Mouse (Mus musculus): ENCODE results near the gene Aff1.

The Aff1 gene

GRCm38 (mm10) chr5:103747098-103747497 lies 54.9 kb downstream of the Aff1 start:
- no peak for DNase-seq (ENCODE audit: low spot score in 2 of 2)

GRCm38 (mm10) chr5:103748343-103748742 lies 56.2 kb downstream of the Aff1 start:
- no peak for DNase-seq (ENCODE audit: low spot score in 2 of 2)

GRCm38 (mm10) chr5:103749465-103750285 lies 57.5 kb downstream of the Aff1 start:
- DNase-seq (ENCODE audit: low spot score in 2 of 2): no peak

GRCm38 (mm10) chr5:103752665-103753510 lies 60.7 kb downstream of the Aff1 start:
- peak; percentile 62 to 74 for DNase-seq (ENCODE audit: low spot score in 2 of 2)

- peak; percentile 86 to 87 for DNase-seq (ENCODE audit: low spot score in 2 of 2)
Observed at GRCm38 (mm10) chr5:103753511-103754329, 61.5 kb downstream of the Aff1 start.

DNA sequence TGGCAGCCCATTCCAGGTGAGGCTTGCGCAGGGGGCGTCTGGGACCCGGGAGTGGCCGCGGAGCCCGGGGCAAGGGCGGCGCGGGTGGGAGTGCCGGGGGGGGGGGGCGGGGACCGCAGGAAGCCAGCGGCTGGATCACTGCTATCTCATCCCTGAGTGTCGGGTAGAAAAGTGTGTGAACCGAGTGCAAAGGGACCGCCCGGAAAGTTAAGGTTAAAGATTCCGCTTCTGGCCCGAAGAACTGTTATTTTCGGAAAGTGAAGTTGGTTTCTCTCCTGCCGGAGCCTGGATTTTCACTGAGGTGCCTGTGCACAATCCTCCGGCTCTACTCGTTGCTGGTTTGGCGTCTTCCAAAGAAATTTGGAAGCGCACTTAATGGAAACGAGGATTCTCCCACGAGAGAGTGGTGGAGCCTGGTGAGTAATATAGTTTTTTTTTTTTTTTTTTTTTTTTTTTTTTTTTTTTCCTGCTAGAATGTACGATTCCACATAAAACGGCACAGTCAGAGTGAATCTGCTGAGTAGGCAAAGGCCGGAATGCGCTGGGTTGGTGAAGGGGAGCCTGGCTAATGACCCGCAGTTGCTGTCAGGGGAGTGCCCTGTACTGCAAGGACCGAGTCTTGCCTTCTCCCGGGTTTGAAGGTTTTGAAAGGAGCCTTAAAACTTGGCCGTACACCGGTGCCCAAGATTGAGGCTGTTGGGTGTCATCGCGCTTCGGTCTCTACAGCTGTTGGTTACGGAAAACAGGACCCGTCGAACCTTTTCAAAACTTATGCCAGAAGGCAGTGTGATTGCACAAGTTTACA lies 62.4 kb downstream of the Aff1 start:
- DNase-seq (ENCODE audit: low spot score in 2 of 2): peak; percentile 25 to 33

DNA sequence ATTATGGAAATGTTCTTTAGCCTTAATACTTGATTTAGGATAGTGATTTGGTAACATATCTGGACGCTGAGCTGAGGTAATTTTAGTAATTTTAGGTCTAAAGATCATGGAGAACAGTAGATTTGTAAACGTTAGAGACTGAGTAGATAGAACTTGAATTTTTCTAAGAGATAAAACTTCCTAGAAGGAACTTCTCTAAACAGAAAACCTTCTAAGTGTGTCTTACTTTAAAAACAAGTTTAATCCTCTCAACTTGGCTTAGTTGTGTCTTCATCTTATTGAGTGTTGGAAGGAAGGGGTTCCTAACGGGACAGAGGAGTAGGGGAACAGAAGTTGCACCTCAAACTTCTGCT lies 62.9 kb downstream of the Aff1 start:
- no peak for DNase-seq (ENCODE audit: low spot score in 2 of 2)

DNA sequence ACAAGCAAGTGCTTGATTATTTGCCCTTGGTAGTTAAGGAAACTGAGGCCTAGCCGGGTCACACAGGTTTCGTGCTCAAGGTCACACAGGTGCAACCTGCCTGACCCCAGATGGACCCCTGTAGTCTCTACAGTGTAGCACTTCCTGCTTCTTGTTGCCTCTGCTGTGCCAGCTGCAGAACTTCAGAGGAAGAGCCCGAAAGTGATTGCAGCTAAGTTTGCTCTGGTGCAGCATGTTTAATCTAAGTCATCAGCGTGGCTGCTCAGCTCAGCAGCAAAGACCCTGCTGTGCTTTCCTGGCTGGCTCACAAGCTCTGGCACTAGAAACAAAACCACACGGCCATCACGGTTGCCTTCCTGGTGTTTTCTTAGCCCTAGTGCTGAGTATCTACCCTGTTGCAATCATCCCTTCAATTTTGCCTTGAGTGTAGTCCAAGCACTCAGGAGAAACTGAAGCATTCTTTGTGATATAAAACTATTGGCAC lies 64.1 kb downstream of the Aff1 start:
- no peak for DNase-seq (ENCODE audit: low spot score in 2 of 2)

GRCm38 (mm10) chr5:103758491-103758890 lies 66.3 kb downstream of the Aff1 start:
- DNase-seq (ENCODE audit: low spot score in 2 of 2): no peak

DNA sequence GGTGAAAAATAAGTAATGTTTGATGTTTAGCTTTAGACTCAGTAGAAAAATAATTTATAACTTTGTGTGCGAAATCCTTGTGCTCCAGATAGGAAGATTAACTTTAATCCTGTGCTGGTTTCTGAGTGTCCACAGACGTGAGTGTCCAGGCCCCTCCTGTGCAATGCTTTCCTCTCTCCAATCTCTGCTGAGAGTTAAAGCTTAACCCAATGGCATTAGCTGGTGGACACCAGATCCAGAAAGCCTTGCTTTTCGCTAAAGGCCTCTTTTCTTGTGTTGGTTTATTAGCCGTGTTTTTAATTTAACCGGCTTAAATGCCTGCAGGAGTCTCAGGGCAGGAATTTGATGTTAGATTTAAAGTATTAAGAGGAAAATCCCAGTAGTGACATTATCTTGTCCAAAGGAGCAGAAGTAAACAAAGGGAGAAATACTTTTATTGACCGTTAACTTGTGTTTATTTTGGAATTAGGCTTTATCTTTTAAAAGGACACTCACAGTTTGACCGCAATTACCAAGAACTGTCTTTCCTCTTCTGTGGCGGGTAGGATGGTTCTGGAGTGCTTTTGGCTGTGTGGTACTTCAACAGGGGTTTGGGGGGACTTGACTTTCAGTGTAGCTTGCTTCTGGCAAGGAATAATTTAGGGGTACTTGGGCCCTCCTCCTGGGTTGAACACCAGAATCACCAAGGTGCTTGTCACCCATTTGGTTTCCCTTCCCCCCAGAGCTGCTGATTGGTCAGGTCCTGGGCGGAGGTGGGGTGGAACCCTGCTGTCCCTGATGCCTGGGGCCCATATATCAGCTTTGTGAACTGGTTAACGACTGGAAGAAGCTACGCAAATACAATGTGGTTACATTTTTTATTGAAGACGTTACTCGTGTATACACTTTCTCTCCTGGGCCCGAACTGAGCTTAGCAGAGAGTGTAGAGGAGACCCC lies 67.6 kb downstream of the Aff1 start:
- DNase-seq (ENCODE audit: low spot score in 2 of 2): peak; percentile 4 to 21

DNA sequence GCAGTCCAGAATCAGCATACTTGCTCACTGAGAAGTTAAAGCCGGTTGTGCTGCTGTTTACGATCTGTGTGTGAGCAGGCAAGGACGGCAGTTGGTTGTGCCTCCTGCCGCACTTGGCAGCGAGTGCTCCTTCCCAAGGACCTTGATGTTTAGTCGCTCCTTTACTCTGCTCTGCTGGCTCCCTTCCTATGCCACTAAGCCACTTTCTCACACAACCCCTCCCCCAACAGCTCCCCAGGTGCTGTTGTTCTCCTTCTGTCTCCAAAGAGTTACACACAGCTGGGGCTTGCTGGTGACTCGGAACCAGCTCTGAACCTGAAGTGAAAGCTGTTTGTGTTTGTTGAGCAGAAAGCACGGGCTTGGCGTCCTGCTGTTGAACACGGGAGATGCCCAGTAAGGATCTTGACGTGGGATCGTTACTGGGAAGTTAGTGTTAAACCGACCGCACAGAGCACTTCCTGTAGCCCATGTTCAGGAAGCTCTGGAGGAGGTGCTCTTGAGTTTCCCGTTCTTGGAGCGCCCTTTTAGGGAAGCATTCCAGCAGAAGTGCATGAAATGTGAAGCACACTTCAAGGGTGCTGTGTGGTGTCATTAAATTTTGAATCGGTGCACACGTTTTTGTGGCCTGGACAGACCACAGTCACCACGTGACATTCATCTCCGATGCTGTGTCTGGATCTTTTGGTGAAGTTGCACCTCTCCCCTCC lies 68.4 kb downstream of the Aff1 start:
- peak; percentile 63 to 65 for DNase-seq (ENCODE audit: low spot score in 2 of 2)

DNA sequence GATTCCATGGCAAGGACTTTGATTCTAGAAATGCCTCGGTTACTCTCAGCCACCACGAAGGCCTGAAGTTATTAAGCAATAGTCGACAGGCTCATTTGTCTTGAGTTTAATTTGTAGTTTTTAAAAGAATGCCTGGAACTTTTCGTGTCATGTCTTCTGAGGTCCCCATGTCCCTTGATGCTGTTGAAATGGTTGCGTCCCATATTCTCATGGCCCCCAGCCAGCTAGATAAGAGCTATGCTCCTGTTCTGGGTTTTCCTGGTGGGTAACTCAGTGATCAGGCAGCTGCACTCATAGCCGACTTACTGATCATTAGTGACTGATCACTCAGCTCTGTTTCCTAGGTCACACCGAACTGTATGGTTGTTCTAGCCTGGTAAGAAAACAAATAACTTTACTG lies 69.6 kb downstream of the Aff1 start:
- DNase-seq (ENCODE audit: low spot score in 2 of 2): no peak

DNA sequence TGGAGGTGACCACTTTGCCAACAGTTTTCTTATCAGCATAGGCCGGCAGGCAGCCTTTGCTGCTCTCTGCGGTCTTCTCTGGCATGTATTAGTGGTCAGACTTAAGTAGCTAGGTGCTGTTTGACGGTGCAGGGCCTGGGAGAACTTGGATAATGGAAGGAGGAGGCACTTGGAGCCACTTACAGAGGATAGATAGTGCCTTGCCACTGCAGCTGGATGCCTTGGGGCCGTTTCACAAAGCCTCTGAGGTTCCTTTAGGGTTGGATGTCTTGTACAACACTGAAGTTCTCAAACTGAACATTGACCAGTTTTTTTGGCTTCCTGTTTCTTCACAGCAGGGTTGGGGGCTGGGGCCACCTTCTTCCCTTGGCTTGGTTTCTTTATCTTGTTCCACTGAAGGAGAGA lies 70.7 kb downstream of the Aff1 start:
- DNase-seq (ENCODE audit: low spot score in 2 of 2): peak; percentile 16 to 20

DNA sequence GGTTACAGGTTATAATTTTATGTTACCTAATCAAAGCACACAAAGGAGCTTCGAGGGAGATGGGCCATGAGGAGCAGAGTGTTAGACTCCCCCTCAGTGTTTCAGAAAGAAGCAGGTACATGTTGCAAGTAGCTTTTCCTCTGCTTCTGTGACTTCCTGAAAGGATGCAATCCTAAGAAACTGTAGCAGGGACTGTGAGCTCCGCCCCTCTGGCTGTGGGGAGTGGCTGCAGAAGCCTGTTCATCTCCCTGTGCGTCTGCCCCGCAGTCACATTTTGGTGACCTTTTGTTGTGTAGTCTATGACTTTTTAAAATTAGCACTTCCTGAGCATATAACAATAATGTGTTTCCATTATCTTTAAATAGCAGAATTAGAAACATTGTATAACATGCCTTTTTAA lies 73.2 kb downstream of the Aff1 start:
- no peak for DNase-seq (ENCODE audit: low spot score in 2 of 2)

- no peak for DNase-seq (ENCODE audit: low spot score in 2 of 2)
Observed at GRCm38 (mm10) chr5:103765758-103766431, 73.7 kb downstream of the Aff1 start.

DNA sequence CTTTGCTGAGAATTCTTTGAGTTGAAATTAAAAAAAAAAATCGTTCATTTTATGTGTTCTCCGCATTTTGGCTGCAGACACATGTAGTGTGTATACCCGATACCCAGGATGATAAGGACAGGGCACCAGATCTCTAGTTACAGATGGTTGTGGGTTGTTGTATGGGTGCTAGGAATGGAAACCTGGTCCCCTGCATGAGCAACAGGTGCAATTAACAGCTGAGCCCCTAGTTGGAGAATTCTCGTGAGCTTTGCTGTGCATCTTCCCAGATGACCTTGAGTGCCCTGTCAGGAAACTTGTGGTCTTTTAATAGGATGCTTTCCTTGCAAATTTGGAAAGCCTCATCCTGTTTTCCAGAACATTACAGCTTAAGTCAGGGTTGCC lies 74.2 kb downstream of the Aff1 start:
- DNase-seq (ENCODE audit: low spot score in 2 of 2): no peak

- no peak for DNase-seq (ENCODE audit: low spot score in 2 of 2)
Observed at GRCm38 (mm10) chr5:103768961-103769360, 76.8 kb downstream of the Aff1 start.

GRCm38 (mm10) chr5:103769701-103770100 lies 77.5 kb downstream of the Aff1 start:
- no peak for DNase-seq (ENCODE audit: low spot score in 2 of 2)
